Mouse (Mus musculus): ENCODE results near the gene Spocd1.

Spocd1 gene

DNA sequence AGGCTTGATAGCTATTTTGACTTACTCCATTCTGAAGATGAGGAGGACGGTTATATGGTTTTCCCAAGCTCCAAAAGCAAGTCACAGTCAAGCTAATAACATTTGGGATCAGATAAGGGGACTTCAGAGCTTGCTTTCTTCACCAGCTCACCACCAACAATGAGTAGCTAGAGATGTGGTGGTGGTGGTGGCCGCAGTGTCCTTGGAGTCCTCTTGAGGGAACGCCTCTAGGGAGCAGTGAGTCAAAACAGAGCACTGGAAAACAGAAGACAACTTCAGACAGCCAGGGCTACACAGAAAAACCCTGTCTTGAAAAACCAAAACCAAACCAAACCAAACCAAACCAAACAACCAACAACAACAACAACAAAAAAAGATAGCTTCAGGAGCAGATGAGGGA is 10.1 kb upstream of the Spocd1 start:
- no peak for DNase-seq

DNA sequence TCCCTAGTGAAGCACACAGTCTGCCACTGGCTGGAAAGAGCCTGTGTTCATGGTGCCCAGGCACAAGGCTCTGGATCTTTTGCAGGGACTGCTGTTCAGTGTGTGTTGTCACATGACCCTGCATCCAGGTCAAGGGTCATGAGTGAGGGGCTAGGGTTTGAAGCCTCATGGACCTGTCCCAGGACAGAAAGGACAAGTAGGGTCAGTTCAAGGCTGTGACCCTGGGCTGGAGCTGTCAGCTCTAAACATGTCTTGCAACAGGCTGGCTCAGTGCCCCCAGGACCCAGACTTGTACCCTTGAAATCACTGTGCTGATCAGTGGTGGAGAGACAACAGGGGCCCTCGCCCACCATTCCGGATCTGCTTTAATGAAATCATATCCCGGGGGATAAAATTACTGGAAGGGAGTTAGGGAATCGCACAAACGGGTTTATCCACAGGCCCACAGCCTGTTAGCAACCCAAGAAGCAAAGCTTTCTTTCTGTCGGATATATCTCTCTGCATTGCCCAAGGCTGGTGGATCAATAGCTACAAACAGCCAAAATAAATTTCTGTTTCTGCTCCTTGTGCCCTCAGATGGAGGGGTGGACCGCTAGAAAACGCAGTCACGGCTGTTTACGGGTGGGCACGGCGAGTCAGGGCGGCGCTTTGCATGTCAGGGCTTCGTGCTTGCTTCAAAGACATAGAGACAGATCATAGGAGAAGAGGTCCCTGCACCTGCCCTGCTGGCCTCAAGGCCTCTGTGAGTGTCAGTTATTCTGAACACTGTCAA is 8.3 kb upstream of the Spocd1 start:
- DNase-seq, result no peak

DNA sequence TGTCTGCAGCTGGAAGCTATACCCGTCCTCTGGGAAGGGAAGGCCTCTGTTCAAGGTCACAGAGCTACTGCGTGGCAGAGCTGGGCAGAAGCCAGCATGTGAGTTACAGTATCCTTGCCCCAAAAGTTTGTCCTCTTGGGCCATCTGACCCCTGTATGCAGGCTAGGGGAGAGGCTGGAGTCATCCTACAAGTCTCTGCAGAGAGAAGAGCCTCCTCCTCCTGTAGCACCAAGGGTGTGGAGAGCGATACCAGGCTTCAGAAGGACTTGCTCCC is 7.8 kb upstream of the Spocd1 start:
- no peak for DNase-seq

DNA sequence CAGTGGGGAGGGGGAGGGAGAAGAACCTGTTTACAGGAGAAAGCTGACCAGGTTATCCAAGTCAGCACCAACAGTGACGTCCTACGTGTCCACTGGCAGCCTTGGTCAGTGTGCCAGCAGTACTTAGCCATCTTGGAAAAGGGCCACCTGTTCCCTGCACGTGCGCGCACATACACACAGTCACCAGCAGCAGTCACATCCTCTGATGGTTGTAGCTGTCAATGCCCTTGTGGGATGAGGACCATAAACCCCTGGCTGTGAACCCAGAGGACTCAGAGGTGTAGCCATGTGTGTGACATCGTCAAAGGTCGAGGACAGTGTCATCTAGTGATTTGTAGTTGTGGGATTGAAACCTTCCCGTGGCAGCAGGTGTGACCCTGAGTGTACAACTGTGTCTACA is 4.9 kb upstream of the Spocd1 start:
- no peak for DNase-seq

DNA sequence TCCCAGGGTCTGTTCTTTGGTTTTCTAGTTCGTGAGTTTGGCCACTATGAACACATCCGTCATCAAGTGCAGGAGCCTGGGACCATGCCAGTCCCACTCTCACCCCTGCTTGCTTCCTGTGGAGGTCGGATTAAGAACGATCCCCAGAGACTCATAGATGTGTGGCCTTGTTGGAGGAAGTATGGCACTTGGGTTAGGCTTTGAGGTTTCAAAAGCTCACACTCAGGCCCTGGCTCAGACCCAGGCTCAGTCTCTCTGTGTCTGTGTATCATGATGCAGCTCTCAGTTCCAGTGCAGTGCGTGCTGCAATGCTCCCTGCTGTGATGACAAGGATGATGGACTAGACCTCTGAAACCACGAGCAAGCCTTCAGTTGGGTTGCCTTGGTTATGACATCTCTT is 4.4 kb upstream of the Spocd1 start:
- DNase-seq, result no peak

DNA sequence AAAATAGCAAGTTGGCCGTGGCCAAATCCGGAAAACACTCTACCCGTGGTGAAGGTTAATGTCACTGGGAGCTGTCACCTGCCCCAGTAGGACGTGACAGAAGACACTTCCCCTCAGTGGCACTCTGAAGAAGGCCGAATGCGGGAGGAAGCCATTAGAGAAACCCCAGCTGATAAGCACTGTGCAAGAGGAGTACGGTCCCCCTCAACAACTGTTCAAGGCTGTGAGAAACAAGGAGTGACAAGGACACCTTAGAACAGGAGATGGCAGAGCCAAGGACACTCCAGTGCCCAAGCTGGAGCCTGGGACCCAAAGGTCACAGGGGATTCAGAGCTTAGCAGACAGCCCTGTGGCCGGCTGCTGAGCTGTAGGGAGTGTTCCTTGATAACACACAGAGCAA is 2.5 kb upstream of the Spocd1 start:
- DNase-seq, result no peak

DNA sequence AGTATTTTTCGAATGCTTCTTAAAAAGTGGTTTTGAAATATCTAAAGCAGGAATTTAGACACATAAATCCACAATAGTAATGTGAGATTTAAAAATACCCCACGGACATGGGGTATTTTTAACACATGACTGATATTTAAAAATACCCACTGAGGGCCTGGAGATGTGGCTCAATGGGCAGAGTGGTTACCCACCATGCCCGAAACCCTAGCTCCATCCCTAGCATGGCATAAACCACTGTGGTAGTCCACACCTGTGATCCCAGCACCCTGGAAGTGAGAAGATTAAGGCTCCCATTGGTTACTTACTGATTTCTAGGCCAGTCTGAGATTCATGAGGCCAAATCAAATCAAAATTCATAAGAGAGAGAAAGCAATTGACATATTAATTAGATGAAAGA is 2.0 kb upstream of the Spocd1 start:
- DNase-seq, result no peak

DNA sequence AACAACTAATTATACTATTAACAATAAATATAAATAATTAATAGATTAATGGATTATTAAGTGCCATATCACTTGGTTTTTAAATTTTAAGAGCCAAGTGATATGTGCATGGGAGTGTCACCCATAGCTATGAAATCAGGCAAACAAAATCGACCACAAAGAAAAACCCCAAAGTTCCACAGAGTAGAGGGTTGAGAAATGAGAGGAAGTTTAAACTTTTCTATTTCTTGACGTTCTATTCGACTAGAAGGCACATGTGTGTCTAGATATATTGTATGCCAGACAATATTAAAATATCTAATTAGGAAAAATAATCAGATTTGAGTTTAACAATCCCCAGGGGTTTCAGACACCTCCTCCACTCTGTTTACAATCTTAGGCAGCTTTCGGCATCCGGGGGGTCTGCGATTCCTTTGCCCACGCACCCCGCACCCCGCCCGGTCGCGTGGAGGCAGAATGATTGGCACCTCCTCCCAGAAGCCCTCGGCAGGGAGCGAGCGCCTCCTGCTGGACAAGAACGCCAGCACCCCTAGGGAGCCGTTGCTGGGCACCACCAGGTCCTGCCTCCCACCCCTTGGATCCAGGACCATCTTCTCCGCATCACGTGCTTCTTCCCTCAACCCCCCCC is 811 bp upstream of the Spocd1 start:
- DNase-seq, result peak; percentile 87 to 89

DNA sequence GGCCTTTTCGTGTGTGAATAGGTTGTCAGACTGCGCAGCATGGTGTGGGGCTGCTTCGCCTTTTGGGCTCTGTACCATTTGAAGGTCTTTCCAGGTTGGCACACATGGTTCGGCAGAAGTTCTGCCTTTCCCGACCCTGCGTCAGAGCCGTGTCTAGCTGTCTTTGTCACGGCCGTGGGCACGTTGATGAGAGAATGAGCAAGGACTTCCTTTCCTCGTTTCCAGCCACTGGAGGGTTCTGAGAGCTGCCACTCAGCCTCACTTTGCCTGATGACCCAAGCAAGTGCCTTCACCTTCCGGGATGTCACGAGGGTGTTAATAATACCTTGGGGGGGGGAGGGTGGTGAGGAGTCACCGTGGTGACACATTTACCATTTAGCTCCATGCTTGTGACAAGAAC is 4.6 kb downstream of the Spocd1 start:
- DNase-seq, result no peak

DNA sequence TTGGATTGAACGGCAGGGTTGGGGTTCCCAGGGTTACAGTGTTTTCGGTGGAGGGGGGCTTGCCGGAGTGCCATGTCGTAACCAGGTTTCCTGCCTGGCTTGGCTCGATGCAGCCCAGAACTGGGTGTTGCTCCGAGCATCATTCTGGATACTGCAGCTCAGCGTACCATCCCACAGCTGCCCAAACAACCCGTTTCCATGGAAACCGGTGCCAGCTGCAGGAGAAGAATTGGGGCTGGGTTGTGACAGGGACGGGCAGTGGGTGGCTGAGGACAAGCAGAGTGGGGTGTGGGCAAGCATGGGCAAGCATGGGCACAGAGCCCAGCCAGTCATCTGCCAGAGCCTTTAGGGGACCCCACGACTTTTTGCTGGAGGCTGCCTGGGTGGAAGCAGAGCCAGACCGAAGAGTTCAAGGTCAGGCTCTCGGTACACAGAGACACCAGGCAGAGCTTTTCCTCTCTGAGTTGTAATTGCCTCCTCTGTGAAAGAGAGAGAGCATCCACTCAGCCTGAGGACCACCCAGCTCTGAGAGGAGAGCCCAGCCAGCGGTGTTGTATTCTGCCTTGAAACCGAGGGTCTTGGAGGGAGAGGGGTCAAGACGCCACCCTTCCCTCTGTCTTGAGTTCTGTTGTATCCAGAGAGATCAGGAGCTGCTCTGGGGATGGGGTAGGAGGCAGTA is 5.3 kb downstream of the Spocd1 start:
- peak; percentile 53 to 65 for DNase-seq

DNA sequence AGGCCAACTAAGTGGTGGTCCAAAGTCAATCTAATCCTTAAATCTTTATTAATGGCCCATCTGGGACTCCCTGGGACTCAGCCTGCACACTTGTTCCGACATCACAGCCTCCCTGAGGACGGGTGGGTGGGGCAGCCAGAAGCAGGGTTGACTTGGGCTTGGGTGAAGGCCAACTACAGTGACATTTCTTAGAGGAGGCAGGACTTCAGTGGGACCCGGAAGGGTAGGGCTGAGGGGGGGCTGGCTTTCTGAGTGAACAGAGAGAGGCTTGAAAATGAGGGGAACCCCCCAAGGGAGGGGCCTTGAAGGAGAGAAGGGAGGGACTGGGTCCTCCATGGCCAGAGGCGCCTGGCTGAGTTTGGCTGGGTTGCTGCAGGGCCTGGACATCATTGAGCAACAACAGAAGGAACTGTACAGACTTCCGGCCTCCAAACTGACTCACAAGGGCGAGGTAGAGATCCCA is 22.3 kb downstream of the Spocd1 start:
- no peak for DNase-seq

DNA sequence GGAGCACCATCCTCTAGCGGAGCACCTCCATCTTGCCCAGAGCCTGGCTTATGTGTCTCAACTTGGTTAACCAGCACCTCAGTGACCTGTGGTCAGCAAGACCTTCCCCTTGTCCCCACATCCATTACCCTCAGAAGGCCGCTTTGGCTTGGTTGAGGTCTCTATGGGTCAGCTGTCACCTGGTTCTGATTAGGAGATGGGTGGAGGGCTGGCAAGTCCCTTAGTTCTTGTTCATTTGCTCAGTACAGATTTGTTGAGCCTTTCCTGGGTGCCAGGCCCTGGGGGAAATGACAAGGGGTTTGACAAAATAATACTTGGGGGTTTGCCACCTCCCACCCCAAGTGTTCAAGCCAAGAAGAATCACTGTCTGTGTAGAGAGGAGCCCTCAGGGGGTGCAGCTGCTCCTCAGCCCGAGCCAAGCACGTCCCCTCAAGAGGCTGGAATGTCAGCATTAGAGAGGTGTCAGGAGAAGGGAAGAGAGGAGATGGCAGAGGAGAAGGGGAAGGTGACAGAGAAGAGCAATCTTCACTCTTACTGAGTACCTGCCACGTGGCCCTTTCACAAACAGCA is 23.3 kb downstream of the Spocd1 start:
- peak in 1 of 2 experiments; percentile 62 for DNase-seq

DNA sequence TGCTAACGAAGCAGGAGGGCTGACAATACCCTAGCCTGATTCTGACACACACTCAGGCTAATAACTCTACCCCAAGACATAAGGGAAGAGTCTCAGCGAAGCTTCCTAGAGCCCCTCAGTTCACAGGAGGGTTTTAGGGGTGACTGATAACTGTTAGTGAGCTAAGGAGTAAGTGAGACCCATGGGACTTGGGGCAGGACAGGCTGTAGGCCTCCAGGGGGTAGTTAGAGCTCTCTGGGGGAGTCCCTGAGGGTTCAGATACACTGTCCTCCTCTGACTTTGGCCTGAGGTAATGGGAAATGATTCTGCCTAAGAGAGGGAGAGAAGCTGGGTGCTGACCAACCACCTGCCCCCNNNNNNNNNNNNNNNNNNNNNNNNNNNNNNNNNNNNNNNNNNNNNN is 25.5 kb downstream of the Spocd1 start:
- no peak for DNase-seq

DNA sequence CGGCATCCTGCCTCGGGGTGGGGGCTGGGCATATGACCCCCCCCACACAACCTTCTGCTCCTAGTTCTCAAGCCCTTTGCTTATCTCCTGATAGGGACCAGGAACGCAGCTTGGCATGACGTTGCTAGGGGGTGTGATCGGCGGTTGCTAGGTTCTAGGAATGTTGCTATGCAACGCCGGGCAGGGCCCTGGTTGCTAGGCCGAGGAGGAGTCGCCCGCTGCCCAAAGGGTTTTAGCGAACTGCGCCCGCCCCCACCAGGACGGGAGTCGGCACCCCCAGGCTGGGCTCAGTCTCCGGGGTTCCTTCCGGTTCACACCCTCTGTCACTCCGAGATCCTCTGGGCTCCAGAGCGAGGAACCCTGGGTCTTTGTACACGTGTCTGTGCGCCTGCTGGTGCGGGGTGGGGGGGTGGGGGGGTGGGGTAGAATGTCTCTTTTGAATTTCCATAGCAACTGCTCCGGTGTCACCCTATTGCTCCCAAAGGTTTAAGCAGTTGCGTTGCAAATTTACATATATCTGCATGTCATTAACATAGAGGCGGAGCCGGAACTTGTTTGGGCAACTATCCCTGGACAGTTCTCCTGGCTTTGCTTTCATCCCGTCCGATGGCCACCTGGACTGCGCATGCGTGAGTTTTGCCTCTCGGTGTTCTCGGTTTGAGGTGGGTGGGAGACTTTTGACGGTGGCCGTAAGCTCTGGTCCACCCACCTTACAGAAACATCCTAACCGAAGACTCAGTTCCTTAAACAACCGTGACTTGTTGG is 31.3 kb downstream of the Spocd1 start:
- peak; percentile 83 to 87 for DNase-seq

DNA sequence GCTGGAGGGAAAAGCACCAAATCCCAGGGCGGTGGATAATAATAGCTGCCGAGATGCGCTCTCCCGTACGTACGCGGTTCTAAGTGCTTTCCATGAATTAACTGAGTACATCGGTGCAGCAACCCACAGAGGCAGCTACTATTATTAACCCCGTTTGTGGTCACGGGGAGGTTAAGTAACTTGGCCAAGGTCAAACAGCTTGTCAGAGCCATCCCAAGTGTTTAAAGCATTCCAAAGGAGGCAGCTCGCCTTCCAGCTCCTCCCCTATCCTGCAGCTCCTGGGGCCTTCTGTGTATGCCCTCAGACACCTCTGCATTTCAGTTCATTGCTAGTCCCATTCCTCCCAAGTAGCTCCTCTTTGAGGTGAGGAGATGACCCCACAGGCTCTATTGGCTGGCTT is 36.2 kb downstream of the Spocd1 start:
- no peak for DNase-seq

DNA sequence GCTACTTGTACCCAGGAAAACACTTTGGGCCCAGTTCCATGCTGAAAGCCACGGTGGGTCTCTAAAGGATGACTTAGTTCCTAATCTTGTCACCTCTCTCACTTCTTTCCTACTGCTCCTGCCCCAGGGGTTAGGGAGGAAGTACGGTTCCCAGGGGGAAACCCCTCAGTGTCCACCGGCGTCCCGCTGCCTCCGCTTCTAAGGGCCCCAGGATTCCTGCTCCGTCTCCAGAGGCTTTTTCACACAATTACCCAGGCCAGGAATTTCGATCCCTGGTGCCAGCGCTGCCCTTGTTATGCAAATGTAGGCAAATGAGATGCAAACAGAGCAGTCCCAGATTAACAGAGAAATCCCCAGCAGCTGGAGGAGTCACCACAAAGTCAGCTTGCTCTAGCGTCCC is 37.2 kb downstream of the Spocd1 start:
- peak in 1 of 2 experiments; percentile 53 for DNase-seq

DNA sequence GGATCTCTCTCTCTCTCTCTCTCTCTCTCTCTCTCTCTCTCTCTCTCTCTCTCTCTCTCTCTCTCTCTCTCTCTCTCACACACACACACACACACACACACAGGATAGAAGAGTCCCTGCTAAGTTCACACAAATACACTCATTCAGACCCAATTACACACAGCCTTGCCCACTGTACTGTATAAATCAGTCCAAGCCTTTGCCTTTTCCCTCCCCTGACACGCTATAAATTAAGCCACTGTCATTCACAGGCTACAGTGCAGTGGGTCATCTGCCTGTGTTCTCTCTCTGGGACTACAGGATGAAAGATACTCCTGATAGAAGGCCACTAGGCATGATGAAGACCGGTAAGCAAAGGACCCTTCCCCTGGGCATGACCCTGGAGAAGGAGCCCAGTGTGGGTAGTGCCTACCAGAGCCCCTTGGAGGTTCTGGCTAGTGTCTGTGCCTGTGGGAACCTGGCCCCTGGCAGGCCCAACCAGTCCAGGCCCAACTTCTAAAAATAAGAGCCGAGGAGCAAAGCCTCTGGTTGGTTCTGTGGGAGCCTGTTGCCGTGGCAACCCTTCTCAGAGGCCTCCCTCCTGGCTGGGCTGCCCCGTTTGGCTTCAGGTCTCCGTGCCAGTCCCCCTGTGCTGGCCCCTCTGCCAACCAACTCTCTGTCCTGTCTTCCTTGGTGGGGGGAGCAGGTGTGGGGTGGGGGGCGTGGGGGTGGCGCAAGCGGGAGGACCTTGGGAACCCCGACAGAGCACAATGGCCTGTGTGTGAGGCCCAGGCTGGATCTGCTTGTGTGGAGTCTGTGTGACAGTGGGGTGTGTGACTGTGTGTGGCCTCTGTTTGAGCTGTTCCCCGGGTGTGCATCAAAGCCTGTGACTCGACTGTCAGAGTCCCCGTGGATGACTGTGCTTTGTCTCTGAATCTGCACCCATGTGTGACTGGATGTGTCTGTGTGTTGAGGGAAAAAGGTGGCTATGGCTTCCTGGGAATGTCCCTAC is 38.3 kb downstream of the Spocd1 start:
- DNase-seq, result peak; percentile 80 to 89

DNA sequence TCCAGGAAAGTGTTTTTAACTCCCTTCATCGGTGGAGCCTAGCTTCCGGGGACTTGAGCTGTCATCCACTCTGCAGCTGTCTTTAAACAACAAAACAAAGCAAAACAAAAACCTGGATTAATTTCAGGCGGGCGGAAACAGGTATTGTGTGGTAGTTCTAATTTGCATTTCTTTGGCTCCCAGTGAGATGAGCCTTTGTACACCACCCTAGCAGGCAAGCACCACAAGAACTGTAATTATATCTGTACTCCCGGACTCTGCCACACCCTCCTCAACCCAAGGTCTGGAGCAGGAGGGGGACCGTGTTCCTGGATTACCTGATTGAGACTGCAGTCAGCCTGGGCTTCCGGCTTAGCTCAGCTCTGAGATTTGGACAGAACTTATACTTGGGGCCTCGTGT is 41.1 kb downstream of the Spocd1 start:
- DNase-seq, result no peak

DNA sequence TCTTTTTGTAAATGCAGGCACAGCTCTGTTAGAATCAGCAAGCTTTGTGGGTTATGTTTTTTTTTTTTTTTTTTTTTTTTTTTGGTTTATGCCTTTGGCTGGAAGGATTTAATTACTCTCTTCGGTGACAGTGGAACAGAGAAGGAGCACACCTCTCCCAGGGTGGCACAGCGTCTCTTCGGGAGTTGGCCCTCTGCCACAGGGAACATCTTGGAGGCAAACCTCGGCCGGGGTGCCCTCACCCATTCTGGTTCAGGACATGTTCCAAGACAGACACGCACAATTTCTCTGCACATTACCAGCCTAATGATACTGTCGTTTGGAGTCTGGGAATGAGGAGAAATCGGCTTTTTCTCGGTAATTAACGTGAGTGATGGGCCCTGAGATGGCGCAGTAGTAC is 41.8 kb downstream of the Spocd1 start:
- DNase-seq, result peak in 1 of 2 experiments; percentile 71

DNA sequence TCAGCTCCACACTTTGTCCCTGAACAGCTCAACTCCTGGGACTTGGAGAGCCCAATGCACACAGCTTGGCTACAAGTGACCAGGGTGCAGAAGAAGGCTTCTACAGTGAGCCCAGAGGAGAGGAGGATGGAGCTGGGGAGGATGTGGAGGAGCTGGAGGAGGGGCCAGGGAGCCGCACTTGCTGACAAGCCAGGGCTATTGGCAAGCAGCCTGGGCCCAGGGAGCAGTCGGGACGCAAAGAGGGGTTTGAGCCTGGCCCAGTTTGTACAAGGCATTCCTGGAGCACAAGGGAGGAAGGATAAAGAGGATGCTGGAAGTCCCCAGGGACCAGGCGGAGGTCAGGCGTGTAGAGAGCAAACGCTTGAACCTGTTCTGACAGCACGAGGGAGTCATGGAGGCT is 42.9 kb downstream of the Spocd1 start:
- DNase-seq, result peak; percentile 76 to 85

DNA sequence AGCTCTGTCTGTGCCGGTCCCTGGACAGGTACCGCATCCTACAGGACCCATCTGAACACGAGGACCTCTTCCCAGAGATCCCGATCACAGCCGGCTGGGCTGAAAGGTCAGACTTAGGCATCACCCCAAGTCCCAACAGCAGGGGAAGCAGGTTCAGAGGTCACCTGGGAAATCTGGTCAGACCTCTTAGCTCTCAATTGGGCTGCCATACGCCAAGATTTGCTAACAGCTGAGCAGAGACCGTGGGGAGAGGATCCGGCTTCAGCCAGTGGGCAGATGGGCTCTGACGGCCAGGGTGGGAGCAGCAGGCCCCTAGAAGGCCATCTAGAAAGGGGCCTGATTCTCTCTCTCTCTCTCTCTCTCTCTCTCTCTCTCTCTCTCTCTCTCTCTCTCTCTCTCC is 45.2 kb downstream of the Spocd1 start:
- DNase-seq, result peak in 1 of 2 experiments; percentile 57

DNA sequence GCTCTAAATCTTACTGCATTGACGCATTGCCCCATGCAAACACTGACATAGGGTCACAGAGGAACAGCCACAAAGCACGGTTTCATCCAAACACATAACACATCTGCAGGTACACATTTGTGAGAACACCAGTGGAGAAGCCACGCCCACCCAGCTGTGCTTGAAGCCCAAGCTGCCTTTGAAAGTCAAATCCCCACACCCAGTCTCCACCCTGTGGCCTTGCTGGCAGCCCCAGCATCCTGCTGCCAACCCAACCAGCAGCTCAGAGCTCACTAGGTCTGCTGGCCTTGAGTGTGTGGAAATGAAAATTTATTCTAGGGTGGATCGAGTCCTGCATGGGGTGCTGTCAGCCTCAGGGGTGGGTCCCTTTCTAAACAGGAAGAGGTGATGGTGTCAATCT is 48.2 kb downstream of the Spocd1 start:
- DNase-seq, result no peak
